Mouse (Mus musculus) olfactory bulb, adult 2 months (tissue): ENCODE measurements around the gene Farsa.

Source experiments
- CTCF ChIP-seq: fragments of 200-500 bp; IDR thresholded peaks from 2 replicates; pipeline ENCODE4 v1.5.1; 2012; ENCODE audit warnings: low read depth, mild to moderate bottlenecking, low read length, moderate library complexity; ENCODE audit not compliant: insufficient read depth
- POLR2A ChIP-seq: fragments of 200-500 bp; IDR thresholded peaks from 2 replicates; pipeline ENCODE4 v1.6.1; 2012; ENCODE audit warnings: mild to moderate bottlenecking, low read depth, low read length, moderate library complexity; ENCODE audit not compliant: insufficient read depth

DNA sequence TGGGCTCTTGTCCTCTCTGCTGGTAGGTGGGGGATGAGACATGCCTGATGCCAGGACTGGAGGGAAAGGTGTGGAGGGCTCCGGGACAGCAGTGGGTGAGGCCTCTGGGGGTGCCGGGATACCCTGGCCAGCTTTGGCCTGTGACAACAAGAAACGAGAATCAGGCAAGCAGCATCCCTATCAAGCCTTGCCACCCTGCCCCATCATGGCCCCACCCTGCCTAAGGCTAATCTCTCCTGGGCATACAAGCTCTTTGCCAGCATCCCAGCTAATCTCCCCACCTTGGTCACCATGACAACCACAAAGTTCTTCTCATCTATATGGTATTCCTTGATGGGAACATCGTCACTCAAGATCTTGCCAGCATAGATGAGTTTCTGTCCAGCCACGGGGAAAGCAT, 18.3 kb upstream of the Farsa start:
- TF ChIP-seq POLR2A: no peak
- no peak for TF ChIP-seq CTCF
